Mouse (Mus musculus) heart, embryonic 11.5 days (tissue): Measurements from ENCODE around the gene Alpl. TPM values are rescaled to one million over a fixed set of nuclear protein-coding genes. Genes with fewer than 3 reads are reported as not detected.

Experiments used
- ATAC-seq: fragments of 200-750 bp; cut with Nextera tagmentation; replicated peaks from 2 replicates; pipeline ENCODE4 v1.8.0; 2017; ENCODE audit warnings: moderate library complexity; ENCODE audit not compliant: insufficient number of reproducible peaks, low FRiP score, low TSS enrichment
- H3K27ac ChIP-seq: fragments of 300-500 bp; sonication (generic); 2 replicates; pipeline ENCODE4 v1.5.1; 2014; ENCODE audit warnings: mild to moderate bottlenecking, low read depth, low read length
- H3K27me3 ChIP-seq: fragments of 300-500 bp; sonication (generic); 2 replicates; pipeline ENCODE4 v1.6.1; 2014; ENCODE audit warnings: mild to moderate bottlenecking, low read length, mixed read lengths; ENCODE audit not compliant: control insufficient read depth, insufficient read depth
- H3K36me3 ChIP-seq: fragments of 300-500 bp; sonication (generic); 2 replicates; pipeline ENCODE4 v1.6.1; 2014; ENCODE audit warnings: mild to moderate bottlenecking, low read length, moderate library complexity, mixed read lengths; ENCODE audit not compliant: control insufficient read depth, insufficient read depth
- H3K4me1 ChIP-seq: fragments of 300-500 bp; sonication (generic); 2 replicates; pipeline ENCODE4 v1.6.1; 2014; ENCODE audit warnings: low read length; ENCODE audit not compliant: control insufficient read depth, insufficient read depth
- H3K4me2 ChIP-seq: fragments of 300-500 bp; sonication (generic); 2 replicates; pipeline ENCODE4 v1.6.1; 2014; ENCODE audit warnings: mild to moderate bottlenecking, moderate library complexity
- H3K4me3 ChIP-seq: fragments of 300-500 bp; sonication (generic); 2 replicates; pipeline ENCODE4 v1.5.1; 2014; ENCODE audit warnings: low read depth, low read length
- H3K9ac ChIP-seq: fragments of 300-500 bp; sonication (generic); 2 replicates; pipeline ENCODE4 v1.6.1; 2014; ENCODE audit warnings: mild to moderate bottlenecking, low read depth, low read length, moderate library complexity
- H3K9me3 ChIP-seq: fragments of 300-500 bp; sonication (generic); replicated peaks from 2 replicates; pipeline ENCODE4 v1.6.1; 2016; ENCODE audit warnings: low read length; ENCODE audit not compliant: control insufficient read depth
- WGBS: fragments of 180-500 bp; shearing (Covaris S2); extraction: QIAGEN DNeasy Blood & Tissue Kit; methylation state at CpG from one replicate; pipeline ENCODE4 v1.1.7; 2014; ENCODE audit not compliant: insufficient replicate concordance; 5-methylcytosine and 5-hydroxymethylcytosine counted together
- polyA plus RNA-seq: library from polyadenylated mRNA; unstranded; fragments of >200 nt; fragmentation: Nextera tagmentation; extraction: Ambion mirVana; gene quantifications from 2 replicates; pipeline ENCODE4 v1.2.1, GENCODE M21; 2014

Gene Alpl
- polyA plus RNA-seq, 1 experiment from 2014 or later: 1.2 TPM

GRCm38 (mm10) chr4:137723527-137723926 lies 72.7 kb downstream of the Alpl start:
- 0 out of 2 replicates have a peak, but pooled peaks cover 8% of the 10 kb centered on the region for H3K4me1 ChIP-seq
- peak overlapping the region; percentile 44 for H3K4me2 ChIP-seq
- H3K27ac ChIP-seq: no peak overlapping the region
- no peak overlapping the region for H3K9ac ChIP-seq
- no peaks in the 10 kb centered on the region for H3K36me3 ChIP-seq
- 29% methylated on average over 25 of the region's 25 CpGs for WGBS
- H3K27me3 ChIP-seq: peaks cover 72% of the 10 kb centered on the region
- H3K9me3 ChIP-seq: no peaks in the 10 kb centered on the region
- H3K4me3 ChIP-seq: peak overlapping the region; percentile 8
- ATAC-seq: no peak

GRCm38 (mm10) chr4:137722692-137723427 lies 73.3 kb downstream of the Alpl start:
- WGBS: 25% methylated on average over 12 of the region's 12 CpGs
- Histone ChIP-seq H3K9ac (no peak overlapping the region), H3K4me3 (no peak overlapping the region), H3K4me2 (peak overlapping the region; percentile 44; the same call in 1 of the 2 replicates), H3K27ac (no peak overlapping the region), H3K9me3 (no peaks in the 10 kb centered on the region), H3K36me3 (no peaks in the 10 kb centered on the region), H3K4me1 (0 out of 2 replicates have a peak, but pooled peaks cover 8% of the 10 kb centered on the region), H3K27me3 (peaks cover 72% of the 10 kb centered on the region)
- no peak for ATAC-seq

GRCm38 (mm10) chr4:137722230-137722629 lies 74.0 kb downstream of the Alpl start:
- 0 out of 2 replicates have a peak, but pooled peaks cover 8% of the 10 kb centered on the region for H3K4me1 ChIP-seq
- H3K27ac ChIP-seq: no peak overlapping the region
- no peak for ATAC-seq
- H3K9me3 ChIP-seq: no peaks in the 10 kb centered on the region
- 75% methylated on average over 3 of the region's 3 CpGs for WGBS
- H3K27me3 ChIP-seq: peaks cover 71% of the 10 kb centered on the region
- no peak overlapping the region for H3K4me2 ChIP-seq
- no peak overlapping the region for H3K9ac ChIP-seq
- H3K4me3 ChIP-seq: no peak overlapping the region
- no peaks in the 10 kb centered on the region for H3K36me3 ChIP-seq

DNA sequence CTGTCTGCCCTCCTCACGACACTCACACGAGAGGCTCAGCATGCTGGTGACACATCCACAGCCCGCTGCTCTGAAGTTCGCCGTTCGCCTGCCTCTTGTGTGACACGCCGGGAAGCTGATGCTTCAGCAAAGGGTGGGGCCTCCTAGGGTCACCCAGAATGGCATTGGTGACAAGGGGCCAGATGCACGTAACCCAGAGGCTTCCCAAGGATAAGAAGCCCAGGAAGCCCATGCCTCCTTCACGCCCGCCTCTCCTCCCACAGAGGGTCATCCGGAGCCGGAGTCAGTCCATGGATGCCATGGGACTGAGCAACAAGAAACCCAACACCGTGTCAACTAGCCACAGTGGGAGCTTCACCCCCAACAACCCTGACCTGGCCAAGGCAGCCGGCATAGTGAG lies 74.6 kb downstream of the Alpl start:
- H3K36me3 ChIP-seq: no peaks in the 10 kb centered on the region
- H3K4me1 ChIP-seq: 0 out of 2 replicates have a peak, but pooled peaks cover 8% of the 10 kb centered on the region
- ATAC-seq: no peak
- no peak overlapping the region for H3K4me3 ChIP-seq
- 85% methylated on average over 15 of the region's 15 CpGs for WGBS
- H3K4me2 ChIP-seq: no peak overlapping the region
- no peak overlapping the region for H3K9ac ChIP-seq
- no peaks in the 10 kb centered on the region for H3K9me3 ChIP-seq
- peaks cover 69% of the 10 kb centered on the region for H3K27me3 ChIP-seq
- no peak overlapping the region for H3K27ac ChIP-seq

GRCm38 (mm10) chr4:137719378-137720077 lies 76.7 kb downstream of the Alpl start:
- H3K9ac ChIP-seq: no peak overlapping the region
- H3K9me3 ChIP-seq: no peaks in the 10 kb centered on the region
- 25% methylated on average over 15 of the region's 15 CpGs for WGBS
- H3K4me2 ChIP-seq: peak overlapping the region; percentile 25
- no peak for ATAC-seq
- no peaks in the 10 kb centered on the region for H3K36me3 ChIP-seq
- 0 out of 2 replicates have a peak, but pooled peaks cover 5% of the 10 kb centered on the region for H3K4me1 ChIP-seq
- H3K4me3 ChIP-seq: no peak overlapping the region
- H3K27me3 ChIP-seq: peaks cover 71% of the 10 kb centered on the region
- H3K27ac ChIP-seq: no peak overlapping the region

DNA sequence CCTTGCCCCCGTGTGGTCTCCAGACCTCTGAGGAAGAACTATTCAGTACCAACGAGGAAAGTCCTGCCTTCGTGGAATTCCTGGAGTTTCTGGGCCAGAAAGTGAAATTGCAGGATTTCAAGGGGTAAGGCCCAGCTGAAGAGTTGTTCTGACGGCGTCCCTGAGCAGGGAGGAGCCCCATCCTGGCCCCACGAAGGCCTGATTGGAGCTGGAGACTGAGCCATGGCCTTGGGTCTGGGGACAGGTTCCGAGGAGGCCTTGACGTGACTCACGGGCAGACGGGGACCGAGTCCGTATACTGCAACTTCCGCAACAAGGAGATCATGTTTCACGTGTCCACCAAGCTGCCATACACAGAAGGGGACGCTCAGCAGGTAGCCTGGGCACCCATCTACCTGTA lies 78.5 kb downstream of the Alpl start:
- H3K27me3 ChIP-seq: peaks cover 68% of the 10 kb centered on the region
- H3K4me2 ChIP-seq: no peak overlapping the region
- ATAC-seq: no peak
- H3K9me3 ChIP-seq: no peaks in the 10 kb centered on the region
- no peak overlapping the region for H3K4me3 ChIP-seq
- no peaks in the 10 kb centered on the region for H3K36me3 ChIP-seq
- WGBS: 58% methylated on average over 15 of the region's 15 CpGs
- H3K9ac ChIP-seq: no peak overlapping the region
- H3K27ac ChIP-seq: no peak overlapping the region
- H3K4me1 ChIP-seq: peaks cover 3% of the 10 kb centered on the region; the same call in 1 of the 2 replicates

DNA sequence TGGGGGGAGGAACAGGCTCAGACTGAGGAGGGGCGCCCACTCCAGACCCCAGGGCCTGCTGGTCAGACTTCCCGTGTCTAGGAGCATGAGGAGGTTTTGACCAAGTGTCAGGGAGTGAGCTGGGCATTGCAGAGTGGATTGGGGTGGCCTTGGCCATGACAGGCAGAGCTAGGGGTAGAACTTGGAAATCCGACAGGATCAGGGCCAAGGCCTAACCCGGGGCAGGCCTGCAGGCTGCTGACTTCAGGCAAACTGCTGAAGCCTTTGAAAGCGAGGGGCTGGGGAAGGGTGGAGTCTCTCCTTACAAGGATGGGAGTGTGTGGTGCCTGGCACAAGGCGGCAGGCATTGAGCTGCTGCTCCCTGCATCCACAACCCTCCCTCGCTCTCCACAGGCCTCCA lies 79.2 kb downstream of the Alpl start:
- ATAC-seq: no peak
- Histone ChIP-seq H3K9me3 (no peaks in the 10 kb centered on the region), H3K27ac (no peak overlapping the region), H3K27me3 (peaks cover 72% of the 10 kb centered on the region), H3K4me1 (peaks cover 3% of the 10 kb centered on the region; the same call in 1 of the 2 replicates), H3K4me3 (no peak overlapping the region), H3K4me2 (no peak overlapping the region), H3K9ac (no peak overlapping the region), H3K36me3 (no peaks in the 10 kb centered on the region)
- WGBS: 55% methylated on average over 7 of the region's 7 CpGs

- Histone ChIP-seq H3K4me2 (no peak overlapping the region), H3K27ac (no peak overlapping the region), H3K9me3 (no peaks in the 10 kb centered on the region), H3K9ac (no peak overlapping the region), H3K4me1 (peaks cover 3% of the 10 kb centered on the region; the same call in 1 of the 2 replicates), H3K4me3 (no peak overlapping the region), H3K27me3 (peaks cover 65% of the 10 kb centered on the region), H3K36me3 (no peaks in the 10 kb centered on the region)
- 41% methylated on average over 8 of the region's 8 CpGs for WGBS
- no peak for ATAC-seq
Observed at GRCm38 (mm10) chr4:137714020-137714624, 82.1 kb downstream of the Alpl start.
